Mouse (Mus musculus): Measurements from ENCODE around the gene Ndufa1. TPM values are rescaled to one million over a fixed set of nuclear protein-coding genes. Genes with fewer than 3 reads are reported as not detected.
"Not testable (repeated sequence)": the region's sequence is repeated elsewhere in the genome, so short reads cannot be mapped to it uniquely, and the experiment has no call there.

The Ndufa1 gene
- 100 to 1,000 TPM; 301 to 394 (median 354) TPM for total RNA-seq (2022)

DNA sequence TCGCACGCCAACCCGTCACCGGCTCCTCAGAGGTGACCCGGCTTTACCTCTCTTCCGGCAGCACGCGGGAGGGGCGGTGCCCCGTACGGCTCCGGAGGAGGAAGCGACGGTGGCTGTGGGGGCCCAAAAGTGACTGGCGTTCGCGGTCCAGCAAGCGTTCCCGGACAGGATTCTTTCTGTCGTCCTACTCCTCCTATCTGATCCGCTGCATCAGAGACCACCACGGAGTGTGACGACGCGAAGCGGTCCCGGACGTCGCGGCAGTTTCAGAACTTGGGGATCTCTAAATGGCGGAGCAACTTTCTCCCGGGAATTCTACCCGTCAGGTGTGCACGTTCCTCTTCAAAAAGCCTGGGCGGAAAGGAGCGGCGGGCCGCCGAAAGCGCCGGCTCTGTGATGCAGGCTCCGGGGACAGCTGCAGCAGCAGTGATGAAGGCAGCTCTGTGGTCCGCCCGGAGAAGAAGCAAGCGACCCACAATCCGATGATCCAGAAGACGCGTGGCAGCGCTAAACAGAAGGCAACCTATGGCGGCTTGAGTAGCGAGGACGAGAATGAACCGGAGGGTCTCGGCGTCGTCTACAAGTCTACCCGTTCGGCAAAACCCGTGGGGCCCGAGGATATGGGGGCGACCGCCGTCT is at the start of gene Ndufa1, which contains the start of gene Rnf113a1:
Gene Ndufa1, minus strand, starts transcription at position 59 of the 639 bp plus-strand sequence.
Gene Rnf113a1, plus strand, starts transcription at position 141 of the 639 bp plus-strand sequence.
- DNase-seq (ENCODE audit: low spot score in 2 of 2), result peak; percentile 40 to 52

DNA sequence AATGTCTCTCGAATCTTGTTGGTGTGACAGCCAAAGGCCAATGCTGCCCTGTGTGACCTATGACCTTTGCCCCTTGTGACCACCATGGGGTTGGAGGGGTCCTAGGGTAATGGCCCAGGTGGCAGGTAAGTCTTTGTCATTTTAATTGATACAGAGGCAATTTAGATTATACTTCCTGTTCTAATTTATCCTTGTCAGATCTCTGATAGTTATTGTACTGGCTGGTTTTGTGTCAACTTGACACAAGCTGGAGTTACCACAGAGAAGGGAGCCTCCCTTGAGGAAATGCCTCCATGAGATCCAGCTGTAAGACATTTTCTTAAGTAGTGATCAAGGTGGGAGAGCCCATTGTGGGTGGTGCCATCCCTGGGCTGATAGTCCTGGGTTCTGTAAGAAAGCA is 31.2 kb upstream of the Ndufa1 start, which contains the start of gene Rhox1:
Gene Rhox1, minus strand, starts transcription at position 101 of the 400 bp plus-strand sequence.
- DNase-seq (ENCODE audit: low spot score in 2 of 2), result not testable (repeated sequence)

DNA sequence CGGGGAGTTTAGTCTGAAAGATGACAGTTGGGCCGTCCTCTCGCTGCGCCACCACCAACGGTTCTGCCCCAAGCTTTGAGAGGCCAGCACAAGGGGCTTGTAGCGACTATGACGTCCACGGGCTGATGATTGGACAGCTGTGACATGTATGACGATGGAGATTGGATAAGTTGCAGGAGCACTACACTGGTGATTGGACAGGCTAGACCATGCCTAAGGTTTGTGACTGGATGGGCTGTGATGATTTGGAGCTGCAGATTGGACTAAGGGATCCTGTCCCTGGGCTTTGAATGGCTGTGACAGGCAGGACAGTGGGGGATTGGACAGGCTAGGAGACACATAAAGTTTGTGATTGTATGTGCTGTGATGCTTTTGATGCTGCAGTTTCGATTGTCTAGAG is 20.0 kb upstream of the Ndufa1 start, which contains the start of gene Gm9:
Gene Gm9, minus strand, starts transcription at position 101 of the 400 bp plus-strand sequence.
- DNase-seq (ENCODE audit: low spot score in 2 of 2), result no peak

DNA sequence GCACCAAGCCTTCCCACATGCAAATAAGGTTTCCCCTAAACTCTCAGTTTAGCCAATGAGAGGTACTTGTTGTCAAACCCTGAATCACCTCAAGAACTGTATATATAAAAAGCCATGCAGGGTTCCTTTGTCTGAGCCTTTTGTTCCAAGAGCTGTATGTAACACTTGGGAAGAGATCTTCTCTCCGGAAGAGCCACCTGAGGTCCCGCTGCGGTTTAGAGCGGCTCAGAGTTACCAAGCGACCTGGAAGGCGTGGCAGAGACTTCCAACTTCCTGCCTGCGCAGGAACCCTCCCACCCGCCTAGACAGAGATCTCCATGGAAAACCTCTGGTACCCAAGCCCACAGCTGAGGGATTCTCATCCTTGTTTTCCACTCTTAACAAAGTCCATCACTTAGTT is 7.7 kb upstream of the Ndufa1 start:
- no peak for DNase-seq (ENCODE audit: low spot score in 2 of 2)

DNA sequence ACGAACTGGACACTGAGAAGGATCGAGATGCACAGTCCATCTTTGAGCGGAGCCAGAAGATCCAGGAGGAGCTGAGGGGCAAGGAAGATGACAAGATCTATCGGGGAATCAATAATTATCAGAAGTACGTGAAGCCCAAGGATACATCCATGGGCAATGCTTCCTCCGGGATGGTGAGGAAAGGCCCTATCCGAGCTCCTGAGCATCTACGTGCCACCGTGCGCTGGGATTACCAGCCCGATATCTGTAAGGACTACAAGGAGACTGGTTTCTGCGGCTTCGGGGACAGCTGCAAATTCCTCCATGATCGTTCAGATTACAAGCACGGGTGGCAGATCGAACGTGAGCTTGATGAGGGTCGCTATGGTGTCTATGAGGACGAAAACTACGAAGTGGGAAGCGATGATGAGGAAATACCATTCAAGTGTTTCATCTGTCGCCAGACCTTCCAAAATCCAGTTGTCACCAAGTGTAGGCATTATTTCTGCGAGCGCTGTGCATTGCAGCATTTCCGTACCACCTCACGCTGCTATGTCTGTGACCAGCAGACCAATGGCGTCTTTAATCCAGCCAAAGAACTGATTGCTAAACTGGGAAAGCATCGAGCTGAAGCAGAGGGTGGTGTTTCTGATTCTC is 899 bp upstream of the Ndufa1 start:
- no peak for DNase-seq (ENCODE audit: low spot score in 2 of 2)

GRCm38 (mm10) chrX:37190755-37191104 is 233 bp downstream of the Ndufa1 start:
- DNase-seq (ENCODE audit: low spot score in 2 of 2), result no peak

DNA sequence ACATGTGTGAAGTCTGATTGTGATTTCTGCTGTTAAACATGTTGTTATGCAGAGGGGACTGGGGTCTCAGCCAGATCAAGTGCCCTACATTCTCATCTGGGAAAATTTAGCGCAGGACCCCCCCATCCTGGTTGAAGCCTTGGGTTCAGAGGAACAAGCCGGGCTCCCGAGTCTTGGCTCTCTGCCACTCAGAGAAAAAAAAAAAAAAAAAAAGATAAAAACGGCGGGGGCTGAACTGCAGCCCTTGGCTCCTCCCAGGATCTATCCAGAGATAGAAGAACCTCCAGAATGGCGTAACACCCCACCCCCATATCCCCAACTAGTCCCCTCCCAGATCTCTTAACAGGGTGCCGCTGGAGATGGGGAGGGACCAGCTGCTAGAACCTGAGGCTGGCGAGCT is 6.6 kb downstream of the Ndufa1 start:
- not testable (repeated sequence) for DNase-seq (ENCODE audit: low spot score in 2 of 2)

GRCm38 (mm10) chrX:37168742-37169141 is 22.2 kb downstream of the Ndufa1 start, which contains the start of gene Akap14:
Akap14 (minus strand) TSS chrX:37168842.
- DNase-seq (ENCODE audit: low spot score in 2 of 2), result no peak

GRCm38 (mm10) chrX:37167085-37167484 is 23.9 kb downstream of the Ndufa1 start:
- no peak for DNase-seq (ENCODE audit: low spot score in 2 of 2)

DNA sequence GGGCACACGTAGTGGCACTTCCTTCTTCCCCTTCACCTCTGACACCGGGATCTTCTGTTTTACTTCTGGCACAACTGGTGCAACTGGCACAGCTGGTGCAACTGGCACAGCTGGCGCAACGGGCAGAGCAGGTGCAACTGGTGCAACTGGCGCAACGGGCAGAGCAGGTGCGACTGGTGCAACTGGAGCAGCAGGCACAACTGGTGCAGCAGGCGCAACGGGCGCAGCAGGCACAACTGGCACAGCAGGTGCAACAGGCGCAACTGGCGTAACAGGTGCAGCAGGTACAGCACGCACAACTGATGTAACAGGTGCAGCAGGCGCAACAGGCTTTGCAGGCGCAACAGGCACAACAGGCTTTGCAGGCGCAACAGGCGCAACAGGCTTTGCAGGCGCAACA is 27.8 kb downstream of the Ndufa1 start:
- no peak for DNase-seq (ENCODE audit: low spot score in 2 of 2)

- no peak for DNase-seq (ENCODE audit: low spot score in 2 of 2)
Observed at GRCm38 (mm10) chrX:37161169-37161568, 29.8 kb downstream of the Ndufa1 start.

DNA sequence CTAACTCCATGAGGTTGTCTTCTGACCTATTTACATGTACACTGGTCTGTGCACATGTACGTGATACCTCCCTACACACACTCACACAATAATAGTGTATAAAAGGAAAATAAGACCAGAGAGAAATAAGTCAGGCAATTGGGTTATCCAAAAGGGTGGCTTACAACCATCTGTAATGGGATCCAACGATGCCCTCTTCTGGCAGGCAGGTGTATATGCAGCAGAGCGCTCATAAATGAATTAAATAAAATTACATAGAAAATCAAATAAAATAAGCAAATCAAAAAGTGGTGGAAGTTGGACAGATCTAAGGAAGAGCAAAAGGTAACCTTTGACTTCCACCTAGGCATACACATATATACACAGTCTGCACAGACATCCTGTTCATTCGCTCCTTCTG is 33.1 kb downstream of the Ndufa1 start:
- no peak for DNase-seq (ENCODE audit: low spot score in 2 of 2)

- DNase-seq (ENCODE audit: low spot score in 2 of 2), result no peak
Observed at GRCm38 (mm10) chrX:37144954-37145353, 46.0 kb downstream of the Ndufa1 start.

- not testable (repeated sequence) for DNase-seq (ENCODE audit: low spot score in 2 of 2)
Observed at GRCm38 (mm10) chrX:37144498-37144897, 46.5 kb downstream of the Ndufa1 start.

- no peak for DNase-seq (ENCODE audit: low spot score in 2 of 2)
Observed at GRCm38 (mm10) chrX:37141732-37142131, 49.2 kb downstream of the Ndufa1 start.

Other genes with a start within 250 kb of the Ndufa1 start
- gene Sept6, start 199.4 kb downstream of the Ndufa1 start, total RNA-seq (2022), result 1 to 10 TPM in 2 of 4 experiments, under 1 TPM in 2; 0.53 to 2.0 (median 0.86) TPM
- gene Sowahd, start 142.3 kb downstream of the Ndufa1 start, total RNA-seq (2022), result not detected
- 100 to 1,000 TPM; 261 to 342 (median 276) TPM for gene Rpl39, start 105.8 kb downstream of the Ndufa1 start, total RNA-seq (2022)
- gene Upf3b, start 80.8 kb downstream of the Ndufa1 start, total RNA-seq (2022), result 10 to 100 TPM in 1 of 4 experiments, 1 to 10 TPM in 3; 7.2 to 10.5 (median 9.2) TPM
- 1 to 10 TPM; 7.1 to 8.8 (median 7.8) TPM for gene Nkap, start 64.4 kb downstream of the Ndufa1 start, total RNA-seq (2022)
- gene Akap14, start 22.3 kb downstream of the Ndufa1 start, total RNA-seq (2022), result not detected
- 1 to 10 TPM; 2.6 to 4.4 (median 2.9) TPM for gene Rnf113a1, start 82 bp upstream of the Ndufa1 start, total RNA-seq (2022)
- not detected for gene Gm9, start 19.9 kb upstream of the Ndufa1 start, total RNA-seq (2022)
- gene Rhox1, start 31.1 kb upstream of the Ndufa1 start, total RNA-seq (2022), result not detected
- gene Rhox2a, start 53.8 kb upstream of the Ndufa1 start, total RNA-seq (2022), result not detected
- gene Rhox3a, start 58.8 kb upstream of the Ndufa1 start, total RNA-seq (2022), result not detected
- not detected for gene Rhox4a, start 74.2 kb upstream of the Ndufa1 start, total RNA-seq (2022)
- not detected for gene Rhox3a2, start 188.9 kb upstream of the Ndufa1 start, total RNA-seq (2022)
- not detected for gene Rhox4a2, start 199.7 kb upstream of the Ndufa1 start, total RNA-seq (2022)
- gene Rhox2b, start 220.9 kb upstream of the Ndufa1 start, total RNA-seq (2022), result not detected
- not detected for gene Rhox4b, start 241.3 kb upstream of the Ndufa1 start, total RNA-seq (2022)